Mouse (Mus musculus) testis, adult 2 months (tissue): ENCODE results near the gene Mapkapk2. TPM values are rescaled to one million over a fixed set of nuclear protein-coding genes. Genes with fewer than 3 reads are reported as not detected.

Experiments used
- H3K27ac ChIP-seq: fragments of 200-500 bp; 2 replicates; pipeline ENCODE4 v1.5.1; 2012; ENCODE audit warnings: low read depth, low read length; ENCODE audit not compliant: control insufficient read depth, insufficient read depth
- H3K27me3 ChIP-seq: fragments of 200-500 bp; 2 replicates; pipeline ENCODE4 v1.6.1; 2012; ENCODE audit warnings: mild to moderate bottlenecking, low read length, moderate library complexity; ENCODE audit not compliant: control insufficient read depth, insufficient read depth
- H3K36me3 ChIP-seq: fragments of 200-500 bp; 2 replicates; pipeline ENCODE4 v1.6.1; 2012; ENCODE audit warnings: mild to moderate bottlenecking, low read length; ENCODE audit not compliant: control insufficient read depth, insufficient read depth
- H3K4me1 ChIP-seq: fragments of 200-500 bp; 2 replicates; pipeline ENCODE4 v1.6.1; 2012; ENCODE audit warnings: low read length; ENCODE audit not compliant: control insufficient read depth, insufficient read depth
- H3K4me3 ChIP-seq: fragments of 200-500 bp; 2 replicates; pipeline ENCODE4 v1.5.1; 2012; ENCODE audit warnings: low read depth, mild to moderate bottlenecking, low read length, moderate library complexity, mixed read lengths; ENCODE audit not compliant: control insufficient read depth
- CTCF ChIP-seq: fragments of 200-500 bp; IDR thresholded peaks from 2 replicates; pipeline ENCODE4 v1.5.1; 2012; ENCODE audit warnings: low read depth, mild to moderate bottlenecking, inconsistent platforms, low read length, moderate library complexity; ENCODE audit not compliant: control insufficient read depth, insufficient read depth, insufficient replicate concordance
- POLR2A ChIP-seq: fragments of 200-500 bp; IDR thresholded peaks from 2 replicates; pipeline ENCODE4 v1.6.1; 2012; ENCODE audit warnings: low read depth, mild to moderate bottlenecking, inconsistent platforms, low read length, moderate library complexity; ENCODE audit not compliant: control insufficient read depth
- polyA plus RNA-seq: library from polyadenylated mRNA; depleted of rRNA; stranded (reverse); fragments of >200 nt; gene quantifications from 2 replicates; pipeline ENCODE4 v1.2.3, GENCODE M21; 2012

The Mapkapk2 gene
- polyA plus RNA-seq, 1 experiment, result 14.7 TPM

GRCm38 (mm10) chr1:131085957-131086739, 11.5 kb downstream of the Mapkapk2 start:
- H3K27me3 ChIP-seq, result no peaks in the 10 kb centered on the region
- H3K27ac ChIP-seq, result no peak overlapping the region
- TF ChIP-seq CTCF, result no peak
- TF ChIP-seq POLR2A, result no peak
- peaks cover 3% of the 10 kb centered on the region; the same call in 1 of the 2 replicates for H3K4me1 ChIP-seq
- no peak overlapping the region for H3K4me3 ChIP-seq
- H3K36me3 ChIP-seq, result no peaks in the 10 kb centered on the region

DNA sequence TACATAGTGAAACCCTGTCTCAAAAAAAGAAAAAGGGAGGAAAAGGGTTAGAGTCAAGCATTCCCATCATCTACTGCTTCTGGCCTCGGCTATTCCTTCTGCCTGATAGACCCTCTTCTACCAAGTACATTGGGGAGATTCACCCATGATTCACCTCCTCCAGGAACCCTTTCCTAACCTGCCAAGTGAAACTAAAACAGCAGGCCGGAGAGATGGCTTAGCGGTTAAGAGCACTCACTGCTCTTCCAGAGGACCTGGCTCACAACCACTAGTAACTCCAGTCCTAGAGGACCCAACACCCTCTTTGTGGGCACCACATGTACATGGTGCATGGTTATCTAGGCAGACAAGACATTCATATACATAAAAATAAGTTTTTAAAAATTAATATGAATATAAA, 12.4 kb downstream of the Mapkapk2 start:
- TF ChIP-seq CTCF (no peak), POLR2A (no peak)
- Histone ChIP-seq H3K36me3 (no peaks in the 10 kb centered on the region), H3K4me1 (peaks cover 3% of the 10 kb centered on the region; the same call in 1 of the 2 replicates), H3K4me3 (no peak overlapping the region), H3K27me3 (no peaks in the 10 kb centered on the region), H3K27ac (no peak overlapping the region)

GRCm38 (mm10) chr1:131084289-131084688, 13.3 kb downstream of the Mapkapk2 start:
- no peaks in the 10 kb centered on the region for H3K36me3 ChIP-seq
- no peak for TF ChIP-seq CTCF
- no peak for TF ChIP-seq POLR2A
- H3K27ac ChIP-seq, result no peak overlapping the region
- no peak overlapping the region for H3K4me3 ChIP-seq
- peaks cover 3% of the 10 kb centered on the region; the same call in 1 of the 2 replicates for H3K4me1 ChIP-seq
- no peaks in the 10 kb centered on the region for H3K27me3 ChIP-seq

DNA sequence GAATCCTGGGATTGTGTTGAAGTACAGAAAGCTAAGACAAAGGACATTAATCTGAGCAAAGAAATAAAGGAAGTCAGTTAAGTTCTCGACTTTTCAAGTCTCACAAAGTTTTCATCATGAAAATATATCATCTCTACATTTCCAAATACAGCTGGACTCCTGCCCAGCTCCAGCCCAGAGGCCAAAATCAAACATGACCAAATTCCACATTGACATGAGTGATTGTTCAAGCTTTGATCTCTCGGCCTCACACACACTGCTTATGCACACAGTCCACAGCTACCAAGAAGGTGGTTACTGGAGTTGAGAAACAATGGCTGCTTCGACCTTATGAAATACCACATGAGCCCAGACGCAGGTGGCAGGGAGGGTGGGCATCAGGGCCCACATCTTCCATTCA, 14.0 kb downstream of the Mapkapk2 start:
- Histone ChIP-seq H3K27ac (no peak overlapping the region), H3K4me3 (no peak overlapping the region), H3K36me3 (no peaks in the 10 kb centered on the region), H3K4me1 (peaks cover 3% of the 10 kb centered on the region; the same call in 1 of the 2 replicates), H3K27me3 (no peaks in the 10 kb centered on the region)
- no peak for TF ChIP-seq CTCF

DNA sequence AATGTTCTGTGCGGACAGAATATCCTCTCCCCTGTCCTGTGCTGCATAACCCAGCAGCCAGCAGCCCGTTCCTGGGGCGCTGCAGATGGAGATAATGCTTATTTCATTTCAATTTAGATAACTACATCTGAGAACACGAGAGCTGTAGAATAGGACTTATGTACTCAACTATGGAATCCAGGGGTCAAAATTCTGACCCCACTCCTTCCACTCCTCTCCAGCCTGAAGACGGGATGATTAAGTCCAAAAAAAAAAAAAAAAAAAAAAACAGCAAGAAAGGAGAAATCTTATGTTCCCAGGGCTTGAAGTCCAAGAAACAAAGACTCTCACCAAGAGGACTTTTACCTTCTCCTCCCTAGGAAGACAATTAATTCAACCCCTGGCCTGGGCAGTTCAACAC, 14.5 kb downstream of the Mapkapk2 start:
- H3K4me3 ChIP-seq, result no peak overlapping the region
- H3K36me3 ChIP-seq, result no peaks in the 10 kb centered on the region
- H3K27me3 ChIP-seq, result no peaks in the 10 kb centered on the region
- H3K27ac ChIP-seq, result no peak overlapping the region
- no peak for TF ChIP-seq CTCF
- no peak for TF ChIP-seq POLR2A
- H3K4me1 ChIP-seq, result peaks cover 3% of the 10 kb centered on the region; the same call in 1 of the 2 replicates

- H3K4me1 ChIP-seq, result peaks cover 3% of the 10 kb centered on the region; the same call in 1 of the 2 replicates
- TF ChIP-seq CTCF (no peak), POLR2A (no peak)
Observed at GRCm38 (mm10) chr1:131080686-131081085, 16.9 kb downstream of the Mapkapk2 start.

DNA sequence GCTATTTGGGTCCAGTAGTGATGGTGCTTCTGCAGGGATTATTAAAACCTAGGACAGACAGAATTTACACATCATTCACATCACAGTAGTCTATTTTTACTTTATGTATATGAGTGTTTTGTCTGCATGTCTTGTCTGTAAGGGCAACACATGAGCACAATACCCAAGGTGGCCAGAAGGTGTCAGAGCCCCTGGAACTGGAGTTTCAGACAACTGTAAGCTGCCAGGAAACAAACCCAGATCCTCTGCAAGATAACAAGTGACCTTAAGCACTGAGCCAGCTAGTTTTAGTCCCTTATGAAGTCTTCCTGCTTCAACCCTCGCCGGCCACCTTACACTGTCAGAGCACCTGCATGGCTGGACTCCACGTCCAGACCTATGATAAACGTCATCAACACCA, 17.9 kb downstream of the Mapkapk2 start:
- no peaks in the 10 kb centered on the region for H3K36me3 ChIP-seq
- peaks cover 3% of the 10 kb centered on the region; the same call in 1 of the 2 replicates for H3K4me1 ChIP-seq
- TF ChIP-seq POLR2A (no peak), CTCF (no peak)
- no peak overlapping the region for H3K4me3 ChIP-seq
- H3K27me3 ChIP-seq, result no peaks in the 10 kb centered on the region
- H3K27ac ChIP-seq, result no peak overlapping the region

More at GRCm38 (mm10) chr1:131080686-131081085, 16.9 kb downstream of the Mapkapk2 start:
- H3K36me3 ChIP-seq, result no peaks in the 10 kb centered on the region
- no peak overlapping the region for H3K27ac ChIP-seq
- H3K4me3 ChIP-seq, result no peak overlapping the region
- H3K27me3 ChIP-seq, result no peaks in the 10 kb centered on the region
